Mouse (Mus musculus) liver, postnatal 0 days (tissue): ENCODE data around the gene Acvr2b. TPM values are rescaled to one million over a fixed set of nuclear protein-coding genes. Genes with fewer than 3 reads are reported as not detected.

Source experiments
- ATAC-seq: fragments of 200-750 bp; cut with Nextera tagmentation; 2 replicates; pipeline ENCODE4 v1.8.0; 2017; ENCODE audit warnings: mild to moderate bottlenecking, moderate library complexity
- DNase-seq: peaks from one replicate; pipeline ENCODE4 v3.0.0-alpha.2; 2016
- H3K27ac ChIP-seq: fragments of 300-500 bp; sonication (generic); 2 replicates; pipeline ENCODE4 v1.5.1; 2014; ENCODE audit warnings: antibody characterized with exemption, moderate library complexity, mild to moderate bottlenecking, low read depth
- H3K27me3 ChIP-seq: fragments of 300-500 bp; sonication (generic); 2 replicates; pipeline ENCODE4 v1.6.1; 2014; ENCODE audit warnings: low read length, control low read depth, mixed read lengths; ENCODE audit not compliant: insufficient read depth
- H3K36me3 ChIP-seq: fragments of 300-500 bp; sonication (generic); replicated peaks from 2 replicates; pipeline ENCODE4 v1.6.1; 2014; ENCODE audit warnings: mild to moderate bottlenecking, control low read depth, low read length, moderate library complexity, mixed read lengths; ENCODE audit not compliant: insufficient read depth
- H3K4me1 ChIP-seq: fragments of 300-500 bp; sonication (generic); 2 replicates; pipeline ENCODE4 v1.6.1; 2014; ENCODE audit warnings: antibody characterized with exemption, mild to moderate bottlenecking, control low read depth; ENCODE audit not compliant: insufficient read depth
- H3K4me2 ChIP-seq: fragments of 300-500 bp; sonication (generic); 2 replicates; pipeline ENCODE4 v1.6.1; 2014; ENCODE audit warnings: low read depth, mild to moderate bottlenecking, low read length, moderate library complexity, mixed read lengths
- H3K4me3 ChIP-seq: fragments of 300-500 bp; sonication (generic); 2 replicates; pipeline ENCODE4 v1.5.1; 2014; ENCODE audit warnings: low read depth, low read length
- H3K9ac ChIP-seq: fragments of 300-500 bp; sonication (generic); replicated peaks from 2 replicates; pipeline ENCODE4 v1.6.1; 2014; ENCODE audit warnings: mild to moderate bottlenecking, moderate library complexity
- H3K9me3 ChIP-seq: fragments of 300-500 bp; sonication (generic); 2 replicates; pipeline ENCODE4 v1.6.1; 2016; ENCODE audit warnings: mild to moderate bottlenecking, control low read depth, low read length, mixed read lengths
- CTCF ChIP-seq: sonication (generic); IDR thresholded peaks from 2 replicates; pipeline ENCODE4 v1.5.1; 2016; ENCODE audit warnings: antibody characterized with exemption, low read depth
- EP300 ChIP-seq: IDR thresholded peaks from 2 replicates; pipeline ENCODE4 v1.6.1; 2016; ENCODE audit warnings: antibody characterized with exemption, low read depth, mild to moderate bottlenecking
- WGBS: fragments of 180-500 bp; shearing (Covaris S2); extraction: QIAGEN DNeasy Blood & Tissue Kit; methylation state at CpG from one replicate; pipeline ENCODE4 v1.1.7; 2014; ENCODE audit not compliant: insufficient replicate concordance; 5-methylcytosine and 5-hydroxymethylcytosine counted together
- polyA plus RNA-seq: library from polyadenylated mRNA; unstranded; fragments of >200 nt; fragmentation: Nextera tagmentation; extraction: Ambion mirVana; gene quantifications from 2 replicates; pipeline ENCODE4 v1.2.1, GENCODE M21; 2015

The Acvr2b gene
- polyA plus RNA-seq, 1 experiment from 2014 or later, result 2.2 TPM

- peak overlapping the region; percentile 93 for H3K4me2 ChIP-seq
- H3K36me3 ChIP-seq, result no peaks in the 10 kb centered on the region
- ATAC-seq (peak; percentile 56), DNase-seq (peak; percentile 49)
- TF ChIP-seq EP300, result no peak
- TF ChIP-seq CTCF, result no peak
- peak overlapping the region; percentile 96 for H3K27ac ChIP-seq
- H3K27me3 ChIP-seq, result peaks cover 15% of the 10 kb centered on the region
- H3K9me3 ChIP-seq, result no peaks in the 10 kb centered on the region
- H3K9ac ChIP-seq, result peak overlapping the region; percentile 87
- H3K4me1 ChIP-seq, result peaks cover 23% of the 10 kb centered on the region
- WGBS, result under 1% methylated on average over 79 of the region's 127 CpGs
- H3K4me3 ChIP-seq, result peak overlapping the region; percentile 68
Measured at GRCm38 (mm10) chr9:119402253-119403235, 626 bp downstream of the Acvr2b start.

- H3K36me3 ChIP-seq, result no peaks in the 10 kb centered on the region
- under 1% methylated on average over 25 of the region's 26 CpGs for WGBS
- peak overlapping the region; percentile 87 for H3K9ac ChIP-seq
- no peaks in the 10 kb centered on the region for H3K9me3 ChIP-seq
- peak overlapping the region; percentile 93 for H3K4me2 ChIP-seq
- no peak for TF ChIP-seq CTCF
- TF ChIP-seq EP300, result no peak
- H3K27me3 ChIP-seq, result peaks cover 15% of the 10 kb centered on the region
- H3K4me1 ChIP-seq, result peaks cover 23% of the 10 kb centered on the region
- DNase-seq (peak; percentile 33), ATAC-seq (no peak)
- no peak overlapping the region for H3K27ac ChIP-seq
- peak overlapping the region; percentile 68 for H3K4me3 ChIP-seq
Measured at GRCm38 (mm10) chr9:119403236-119403641, 1.3 kb downstream of the Acvr2b start.

GRCm38 (mm10) chr9:119404090-119404489 is 2.2 kb downstream of the Acvr2b start:
- no peak overlapping the region for H3K27ac ChIP-seq
- no peak overlapping the region for H3K4me3 ChIP-seq
- H3K36me3 ChIP-seq, result no peaks in the 10 kb centered on the region
- WGBS, result 46% methylated on average over 5 of the region's 5 CpGs
- no peak overlapping the region for H3K4me2 ChIP-seq
- TF ChIP-seq CTCF (no peak), EP300 (no peak)
- DNase-seq (no peak), ATAC-seq (no peak)
- H3K9me3 ChIP-seq, result no peaks in the 10 kb centered on the region
- peaks cover 23% of the 10 kb centered on the region for H3K4me1 ChIP-seq
- peaks cover 15% of the 10 kb centered on the region for H3K27me3 ChIP-seq
- no peak overlapping the region for H3K9ac ChIP-seq

- Histone ChIP-seq H3K9me3 (peaks cover 7% of the 10 kb centered on the region), H3K4me3 (no peak overlapping the region), H3K36me3 (no peaks in the 10 kb centered on the region), H3K4me2 (no peak overlapping the region), H3K27me3 (peaks cover 10% of the 10 kb centered on the region), H3K4me1 (peaks cover 15% of the 10 kb centered on the region), H3K27ac (no peak overlapping the region), H3K9ac (0 out of 2 replicates have a peak overlapping the region, but pooled peaks have one; percentile 11)
- WGBS, result 76% methylated on average over 15 of the region's 15 CpGs
- peak; percentile 47; the same call in 1 of the 2 replicates for ATAC-seq
- TF ChIP-seq EP300, result no peak
- TF ChIP-seq CTCF, result no peak
- no peak for DNase-seq
Measured at GRCm38 (mm10) chr9:119407884-119408283, 6.0 kb downstream of the Acvr2b start.

- Histone ChIP-seq H3K9ac (no peak overlapping the region), H3K36me3 (no peaks in the 10 kb centered on the region), H3K4me2 (no peak overlapping the region), H3K27ac (no peak overlapping the region), H3K4me1 (peaks cover 3% of the 10 kb centered on the region; the same call in 1 of the 2 replicates), H3K27me3 (no peaks in the 10 kb centered on the region), H3K9me3 (peaks cover 13% of the 10 kb centered on the region), H3K4me3 (no peak overlapping the region)
- 66% methylated on average over 11 of the region's 11 CpGs for WGBS
- ATAC-seq (no peak), DNase-seq (no peak)
- TF ChIP-seq CTCF, result no peak
- no peak for TF ChIP-seq EP300
Measured at GRCm38 (mm10) chr9:119408898-119409664, 7.2 kb downstream of the Acvr2b start.

- no peak overlapping the region for H3K4me3 ChIP-seq
- H3K4me1 ChIP-seq, result peaks cover 2% of the 10 kb centered on the region; the same call in 1 of the 2 replicates
- no peak overlapping the region for H3K4me2 ChIP-seq
- TF ChIP-seq EP300 (no peak), CTCF (no peak)
- peaks cover 13% of the 10 kb centered on the region for H3K9me3 ChIP-seq
- H3K27ac ChIP-seq, result no peak overlapping the region
- H3K27me3 ChIP-seq, result no peaks in the 10 kb centered on the region
- WGBS, result 65% methylated on average over 5 of the region's 5 CpGs
- H3K36me3 ChIP-seq, result no peaks in the 10 kb centered on the region
- DNase-seq (no peak), ATAC-seq (no peak)
- H3K9ac ChIP-seq, result no peak overlapping the region
Measured at GRCm38 (mm10) chr9:119409864-119410263, 7.9 kb downstream of the Acvr2b start.
